Mouse (Mus musculus) adrenal gland, adult 8-10 months (tissue): ENCODE measurements around the gene Fxyd1. TPM values are rescaled to one million over a fixed set of nuclear protein-coding genes. Genes with fewer than 3 reads are reported as not detected.

ENCODE experiments used
- DNase-seq: peaks from one replicate; pipeline ENCODE4 v3.0.0; 2022
- total RNA-seq, 4 experiments: library from RNA; stranded (reverse); gene quantifications; 2 replicates each; pipeline ENCODE4 v1.2.4; 2022

Gene Fxyd1
- 100 to 1,000 TPM; 110 to 212 (median 163) TPM for total RNA-seq

GRCm38 (mm10) chr7:31057071-31057470 is at the start of gene Fxyd1:
TSS of gene Fxyd1 (minus strand) at chr7:31057199.
- DNase-seq: no peak

- DNase-seq: no peak
Measured at GRCm38 (mm10) chr7:31106166-31106565, 49.2 kb upstream of the Fxyd1 start.

- DNase-seq: no peak
Measured at GRCm38 (mm10) chr7:31105061-31105768, 48.2 kb upstream of the Fxyd1 start.

GRCm38 (mm10) chr7:31100786-31101185 is 43.8 kb upstream of the Fxyd1 start:
- DNase-seq: peak; percentile 82

GRCm38 (mm10) chr7:31099612-31099982 is 42.6 kb upstream of the Fxyd1 start:
- no peak for DNase-seq

GRCm38 (mm10) chr7:31098697-31099611 is 42.0 kb upstream of the Fxyd1 start:
- DNase-seq: peak; percentile 72

GRCm38 (mm10) chr7:31097583-31098248 is 40.7 kb upstream of the Fxyd1 start:
- DNase-seq: peak; percentile 83

- DNase-seq: no peak
Measured at GRCm38 (mm10) chr7:31096892-31097564, 40.0 kb upstream of the Fxyd1 start.

- DNase-seq: no peak
Measured at GRCm38 (mm10) chr7:31094774-31095501, 37.9 kb upstream of the Fxyd1 start.

GRCm38 (mm10) chr7:31089721-31090120 is 32.7 kb upstream of the Fxyd1 start:
- DNase-seq: no peak

- DNase-seq: no peak
Measured at GRCm38 (mm10) chr7:31088206-31088605, 31.2 kb upstream of the Fxyd1 start.

GRCm38 (mm10) chr7:31087262-31087661 is 30.3 kb upstream of the Fxyd1 start:
- DNase-seq: no peak

- DNase-seq: no peak
Measured at GRCm38 (mm10) chr7:31086175-31086755, 29.3 kb upstream of the Fxyd1 start.

- no peak for DNase-seq
Measured at GRCm38 (mm10) chr7:31085171-31085570, 28.2 kb upstream of the Fxyd1 start.

GRCm38 (mm10) chr7:31084140-31084539 is 27.1 kb upstream of the Fxyd1 start:
- no peak for DNase-seq

GRCm38 (mm10) chr7:31082831-31083588 is 26.0 kb upstream of the Fxyd1 start:
- DNase-seq: peak; percentile 39

- no peak for DNase-seq
Measured at GRCm38 (mm10) chr7:31082106-31082505, 25.1 kb upstream of the Fxyd1 start.

GRCm38 (mm10) chr7:31081106-31081505 is 24.1 kb upstream of the Fxyd1 start:
- no peak for DNase-seq

GRCm38 (mm10) chr7:31080611-31081010 is 23.6 kb upstream of the Fxyd1 start:
- DNase-seq: no peak

- no peak for DNase-seq
Measured at GRCm38 (mm10) chr7:31079670-31080069, 22.7 kb upstream of the Fxyd1 start.
